Mouse (Mus musculus): ENCODE measurements around the gene Slc18a3.

Slc18a3 gene

DNA sequence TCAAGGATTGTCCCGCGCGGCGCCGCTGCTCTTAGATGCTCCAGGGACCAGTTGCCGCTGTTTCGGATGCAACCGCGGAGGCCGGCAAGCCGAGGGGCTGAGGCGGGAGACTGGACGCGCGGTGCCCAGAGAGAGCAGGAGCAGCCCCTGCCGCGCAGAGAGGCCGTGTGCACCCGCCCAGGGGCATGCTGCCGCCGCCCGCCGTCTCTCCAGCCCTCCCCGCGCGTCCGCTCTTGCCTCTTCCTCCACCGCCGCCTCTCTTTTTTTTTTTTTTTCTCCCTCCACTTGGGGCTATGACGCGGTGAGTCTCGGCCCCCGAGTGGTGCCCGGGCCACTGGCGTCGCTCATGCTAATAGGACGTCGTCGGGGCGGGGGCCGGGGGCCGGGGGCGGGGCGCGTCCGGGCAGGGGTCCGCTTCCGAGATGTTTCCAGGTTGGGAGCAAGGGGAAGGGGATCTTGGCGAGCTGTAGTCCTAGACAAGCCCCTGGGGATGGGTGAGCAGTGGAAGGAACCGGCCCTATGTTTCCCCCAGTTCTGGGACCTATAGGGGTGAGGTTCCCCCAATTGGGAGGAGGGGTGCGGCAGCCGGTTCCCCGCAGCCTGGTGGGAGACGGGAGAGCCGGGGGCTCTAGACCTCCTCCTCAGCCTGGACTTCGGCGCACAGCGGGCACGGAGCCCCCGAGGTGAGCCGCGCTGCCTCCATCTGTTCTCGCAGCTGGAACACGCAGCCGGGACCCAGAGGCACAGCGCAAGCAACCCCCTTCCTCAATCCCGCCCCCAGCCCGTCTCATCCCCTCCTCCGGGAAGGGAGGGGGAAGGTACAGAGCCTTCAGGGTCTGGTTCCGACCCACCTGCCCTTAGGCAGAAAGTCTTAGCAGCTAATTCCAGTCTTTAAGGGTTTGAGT, at the start of gene Slc18a3:
TSS of gene Slc18a3 (minus strand) at position 250 of the 905 bp plus-strand sequence.
- peak; percentile 65 for DNase-seq

DNA sequence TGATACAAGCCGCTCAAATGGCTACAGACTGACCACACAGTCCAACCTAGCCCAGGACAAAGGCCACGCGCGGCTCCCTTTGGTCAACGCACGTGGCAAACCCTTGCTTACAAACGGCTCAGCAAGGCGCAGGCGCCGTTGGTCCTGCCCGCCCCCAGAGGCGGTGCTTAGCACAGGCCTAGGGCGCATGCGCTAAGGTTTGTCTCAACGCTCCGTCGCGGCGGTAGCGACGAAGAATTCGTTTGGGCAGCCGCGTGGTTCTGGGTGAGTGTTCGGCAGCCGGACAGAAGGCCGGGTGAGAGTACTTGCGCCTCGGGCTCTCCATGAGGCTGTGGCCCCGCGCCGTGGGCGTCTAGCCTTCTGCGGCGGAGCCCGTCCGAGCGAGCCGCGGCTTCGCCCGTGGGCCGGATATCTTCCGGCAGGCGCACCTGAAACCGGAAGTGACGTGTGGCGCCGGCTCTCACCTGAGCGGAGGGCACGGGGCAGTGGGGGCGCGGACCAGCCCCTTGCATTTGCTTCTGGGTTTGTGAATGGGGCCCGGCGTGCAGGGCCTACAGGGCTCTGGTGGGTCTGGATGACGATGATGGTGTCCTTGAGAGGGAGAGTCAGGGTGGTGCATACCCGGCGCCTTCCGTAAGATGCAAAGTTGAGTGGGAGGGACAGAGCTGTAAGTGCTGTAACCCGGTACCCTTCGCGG, 48.8 kb upstream of the Slc18a3 start, which contains the start of gene Ercc6:
TSS of gene Ercc6 (plus strand) at position 186 of the 697 bp plus-strand sequence.
- peak; percentile 96 for DNase-seq

DNA sequence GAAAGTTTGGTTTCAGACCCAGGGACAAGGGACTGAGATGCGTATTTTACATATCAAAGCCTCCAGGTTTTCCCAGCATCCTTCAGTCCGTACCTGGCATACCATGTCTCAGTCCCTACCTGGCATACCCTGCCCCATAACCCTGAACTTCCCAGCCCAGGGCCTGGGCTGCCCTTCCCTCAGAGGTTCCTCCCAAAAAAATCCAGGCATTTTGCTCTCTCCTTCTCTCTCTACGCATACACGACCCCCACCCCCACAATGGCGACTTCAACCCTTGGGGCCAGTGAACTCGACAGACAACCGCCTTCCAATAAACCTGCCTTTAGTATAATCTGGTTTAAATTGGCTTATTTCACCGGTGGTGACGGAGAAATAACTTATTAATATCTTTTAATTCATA, 48.3 kb upstream of the Slc18a3 start:
- DNase-seq = no peak

DNA sequence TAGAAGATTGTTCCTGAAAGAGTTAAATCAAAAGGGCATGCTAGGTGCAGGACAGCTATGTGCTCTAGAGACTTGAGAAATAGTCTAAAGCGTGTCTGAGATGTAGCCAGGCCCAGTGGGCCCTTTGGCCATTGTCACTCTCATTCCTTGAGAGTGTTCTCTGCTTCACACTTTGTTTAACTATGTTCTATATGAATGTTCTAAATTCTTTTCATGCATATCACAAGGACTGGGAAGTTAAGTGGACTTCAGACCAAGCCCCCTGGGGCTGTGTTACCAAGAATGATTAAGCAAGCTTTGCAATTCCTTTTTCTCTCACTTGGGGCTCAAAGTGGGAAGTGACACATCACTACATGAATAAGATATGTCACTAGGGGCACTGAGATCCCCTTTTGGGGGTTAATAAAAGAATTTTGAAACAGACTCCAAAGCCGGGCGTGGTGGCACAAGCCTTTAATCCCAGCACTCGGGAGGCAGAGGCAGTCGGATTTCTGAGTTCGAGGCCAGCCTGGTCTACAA, 44.9 kb upstream of the Slc18a3 start:
- DNase-seq = no peak

DNA sequence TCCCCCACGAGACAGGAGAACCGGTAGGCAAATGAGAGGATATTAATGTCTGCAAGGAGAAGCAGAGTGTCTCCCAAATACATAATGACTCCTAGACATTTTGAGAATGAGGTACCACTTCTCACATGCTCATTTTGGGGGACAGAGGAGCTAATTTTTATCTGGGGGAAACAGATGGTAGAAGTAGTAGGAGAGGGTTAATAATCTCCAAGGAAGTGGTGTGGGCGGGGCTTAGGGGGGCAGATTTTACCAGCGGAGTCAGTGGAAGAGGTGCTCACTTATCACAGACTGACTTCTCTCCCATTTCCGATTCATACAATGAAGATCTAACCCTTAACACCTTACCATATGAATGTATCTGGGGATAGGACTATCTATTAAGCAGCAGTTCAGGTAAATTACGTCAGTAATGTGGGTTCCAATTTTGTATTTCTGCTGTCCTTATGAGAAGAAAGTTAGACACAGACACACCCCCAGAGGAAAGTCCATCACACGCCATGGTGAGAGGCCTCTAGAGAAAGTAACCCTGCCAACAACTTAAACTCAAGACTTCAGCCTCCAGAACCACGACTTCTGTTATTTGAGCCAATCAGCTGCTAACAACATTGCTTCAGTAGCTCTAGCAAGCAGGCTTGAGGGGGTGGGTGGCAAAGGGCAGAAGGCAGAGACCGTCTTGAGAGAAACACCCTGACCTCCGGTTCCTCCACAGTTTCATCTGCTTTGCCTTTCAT, 43.6 kb upstream of the Slc18a3 start:
- no peak for DNase-seq

DNA sequence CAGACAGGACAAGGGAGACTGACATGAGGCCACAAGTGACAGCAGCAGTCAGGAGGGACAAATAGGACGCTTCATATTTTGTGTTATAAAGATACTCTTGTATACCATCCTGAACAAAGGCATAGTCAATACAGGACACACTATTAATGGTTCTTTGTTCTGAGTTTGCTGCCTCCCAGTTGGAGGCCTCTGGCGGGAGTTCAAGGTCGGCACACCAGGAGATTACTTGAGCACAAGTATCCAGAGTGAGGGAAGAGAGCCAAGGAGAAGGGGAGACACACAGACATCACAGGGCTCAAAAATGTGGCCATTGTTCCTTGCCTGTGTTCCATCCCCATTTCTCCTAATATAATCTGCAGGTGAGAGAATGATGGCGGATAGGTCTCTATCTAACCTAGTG, 42.6 kb upstream of the Slc18a3 start:
- no peak for DNase-seq

DNA sequence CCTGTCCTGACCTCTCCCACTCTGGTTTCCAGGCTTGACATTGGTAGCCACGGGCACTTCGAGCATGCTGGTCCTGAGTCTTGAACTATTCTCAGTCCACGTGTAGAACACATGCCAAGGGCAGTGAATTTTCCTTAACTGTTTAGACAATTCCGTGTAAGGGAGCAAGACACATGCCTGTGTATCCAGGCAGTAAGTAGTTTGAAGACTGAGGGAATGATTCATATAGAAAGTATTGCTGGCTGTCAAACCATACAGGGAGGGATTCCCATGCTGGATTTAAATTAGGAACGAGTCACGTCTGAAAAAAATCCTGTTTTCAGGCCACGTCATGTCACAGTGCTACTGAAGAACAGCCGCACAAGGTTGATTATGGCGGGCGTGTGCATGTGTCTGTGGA, 41.7 kb upstream of the Slc18a3 start:
- DNase-seq = no peak

DNA sequence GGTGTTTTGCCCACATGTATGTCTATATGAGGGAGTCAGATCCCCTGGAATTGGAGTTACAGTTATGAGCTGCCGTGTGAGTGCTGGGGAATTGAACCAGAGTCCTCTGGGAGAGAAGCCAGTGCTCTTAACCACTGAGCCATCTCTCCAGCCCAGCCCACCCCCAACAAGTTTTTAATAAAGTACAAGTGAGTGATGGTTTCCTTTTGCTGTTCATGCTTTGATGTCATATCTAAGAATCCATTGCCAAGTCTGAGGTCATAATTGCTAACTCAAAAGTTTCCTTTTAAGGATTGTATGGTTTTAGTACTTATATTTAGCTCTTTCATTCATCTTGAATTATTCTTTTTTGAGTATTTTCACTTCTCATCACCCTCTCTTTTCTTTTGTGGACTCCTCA, 39.2 kb upstream of the Slc18a3 start:
- no peak for DNase-seq

DNA sequence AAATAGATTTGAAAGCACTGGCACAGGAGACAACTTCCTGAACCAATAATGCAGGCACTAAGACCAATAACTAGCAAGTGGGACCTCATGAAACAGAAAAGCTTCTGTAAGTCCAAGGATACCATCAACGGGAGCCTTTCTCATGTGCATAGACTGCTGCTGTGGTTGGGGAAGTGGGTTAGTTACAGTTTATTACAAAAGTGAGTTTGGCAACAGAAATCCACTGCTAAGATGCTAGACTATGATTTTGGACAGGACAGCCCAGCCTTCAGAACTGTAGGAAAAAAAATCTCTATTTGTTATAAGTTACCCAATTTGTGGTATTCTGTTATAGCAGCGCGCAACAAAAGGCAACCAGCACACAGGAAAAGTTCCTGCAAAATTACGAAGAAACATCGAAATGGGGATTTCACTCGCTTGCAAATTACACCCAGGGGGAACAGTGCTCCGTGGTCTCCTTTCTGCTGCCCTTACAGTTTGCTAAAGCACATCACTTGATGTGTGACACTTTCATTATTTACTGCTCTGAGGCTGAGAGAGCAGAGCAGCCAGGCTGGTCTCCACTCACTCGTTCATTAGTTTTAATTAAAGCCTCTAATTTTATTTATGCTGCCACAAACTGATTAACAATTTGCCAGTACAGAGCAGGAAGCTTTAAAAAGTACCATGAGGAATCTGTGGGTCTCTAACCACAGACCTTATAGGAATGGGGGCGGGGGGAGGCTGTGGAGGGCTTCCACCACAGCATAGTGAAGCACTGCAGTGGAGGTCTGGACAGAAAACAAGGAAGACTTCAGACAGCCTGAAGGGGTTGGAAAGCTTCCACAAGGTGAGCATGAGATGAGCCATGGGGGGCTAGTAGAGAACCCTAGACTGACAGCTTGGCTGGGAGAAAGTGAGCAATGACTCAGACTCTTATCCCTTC, 38.4 kb upstream of the Slc18a3 start:
- no peak for DNase-seq

DNA sequence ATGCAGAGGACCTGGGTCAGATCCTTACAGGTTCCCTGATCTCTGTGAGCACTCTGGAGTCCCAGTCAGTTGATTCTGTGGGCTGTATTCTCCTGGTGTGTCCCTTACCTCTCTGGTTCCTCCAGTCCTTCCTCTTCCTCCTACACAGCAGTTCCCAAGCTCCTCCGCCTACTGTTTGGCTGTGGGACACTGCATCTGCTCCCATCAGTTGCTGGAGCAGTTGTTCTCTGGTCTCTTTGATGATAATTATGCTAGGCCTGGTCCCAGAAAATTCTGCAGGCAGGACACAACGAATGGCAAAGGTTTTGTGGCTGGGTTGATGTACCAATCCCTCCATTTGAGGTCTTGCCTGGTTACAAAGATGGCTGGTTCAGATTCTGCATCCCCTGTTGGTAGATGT, 36.7 kb upstream of the Slc18a3 start:
- no peak for DNase-seq

DNA sequence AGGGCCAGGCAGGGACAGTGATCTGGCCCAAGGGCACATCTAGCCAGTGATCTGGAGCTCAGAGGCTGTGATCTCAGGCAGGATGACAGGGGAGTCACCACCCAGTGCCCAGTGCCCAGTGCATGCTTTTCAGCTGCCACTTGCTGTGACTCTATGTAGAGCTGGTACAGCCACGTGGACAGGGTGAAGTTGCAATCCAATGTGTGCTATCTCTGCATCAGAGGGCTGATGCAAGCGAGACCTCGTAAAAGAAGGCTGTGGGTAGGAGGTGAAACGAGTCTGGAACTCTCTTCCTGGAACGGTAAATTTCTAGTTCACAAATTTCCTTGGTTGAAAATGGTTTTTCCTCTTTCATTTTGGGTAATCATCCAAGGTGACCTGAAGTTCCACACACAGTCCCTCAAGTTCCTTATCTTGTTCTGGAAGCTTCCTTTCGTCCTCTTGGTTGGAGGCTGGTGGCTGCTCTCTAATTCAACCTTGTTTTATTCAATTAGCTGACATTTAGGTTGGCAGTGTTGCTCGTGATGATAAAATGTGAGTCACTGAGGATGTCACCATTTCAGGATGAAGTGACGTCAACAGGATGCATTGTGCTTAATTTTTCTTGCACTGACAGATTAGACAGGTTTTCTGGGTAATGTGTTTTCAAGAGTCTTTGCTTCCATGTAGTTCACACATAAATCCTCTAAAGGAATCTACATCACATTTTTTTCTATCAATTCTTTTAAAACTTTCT, 31.6 kb upstream of the Slc18a3 start:
- no peak for DNase-seq

DNA sequence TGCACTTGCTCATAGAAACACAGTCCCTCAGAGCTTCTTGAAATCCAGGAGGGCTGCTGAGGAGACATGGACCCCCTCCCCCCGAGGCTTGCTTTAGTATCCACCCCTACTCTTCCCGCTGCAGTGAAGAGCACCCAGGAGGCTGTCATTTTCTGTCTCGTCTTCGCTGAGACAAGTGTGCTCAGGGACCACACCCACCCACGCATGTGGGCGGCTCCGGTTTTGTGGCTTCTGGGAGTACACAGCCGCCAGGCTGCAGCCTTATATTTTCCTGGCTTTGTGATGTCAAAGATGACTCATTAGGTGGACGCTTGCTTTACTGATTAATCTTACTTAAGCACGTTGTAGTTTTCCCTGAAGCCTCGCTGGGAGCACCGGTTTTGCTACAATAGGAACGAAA, 27.9 kb upstream of the Slc18a3 start:
- DNase-seq = peak; percentile 61

DNA sequence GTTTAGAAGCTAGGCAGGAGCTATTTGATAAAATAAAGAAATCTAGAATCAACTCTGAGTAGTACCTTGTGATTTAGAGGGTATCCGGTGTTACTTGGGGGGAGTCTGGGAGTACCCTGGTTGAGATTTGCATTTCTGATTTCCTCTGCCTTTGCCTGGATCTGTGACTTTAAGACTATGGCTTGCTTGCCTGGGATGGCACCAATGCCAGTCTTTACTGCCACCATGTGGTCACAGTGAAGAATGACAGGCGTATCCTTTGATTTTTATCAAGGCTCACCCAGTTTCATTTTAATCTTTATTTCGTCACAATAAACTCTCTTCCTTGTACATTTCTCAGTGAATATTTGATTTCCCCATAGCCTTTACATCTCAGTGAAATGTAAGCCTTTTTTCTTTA, 17.4 kb upstream of the Slc18a3 start:
- DNase-seq = peak; percentile 63

DNA sequence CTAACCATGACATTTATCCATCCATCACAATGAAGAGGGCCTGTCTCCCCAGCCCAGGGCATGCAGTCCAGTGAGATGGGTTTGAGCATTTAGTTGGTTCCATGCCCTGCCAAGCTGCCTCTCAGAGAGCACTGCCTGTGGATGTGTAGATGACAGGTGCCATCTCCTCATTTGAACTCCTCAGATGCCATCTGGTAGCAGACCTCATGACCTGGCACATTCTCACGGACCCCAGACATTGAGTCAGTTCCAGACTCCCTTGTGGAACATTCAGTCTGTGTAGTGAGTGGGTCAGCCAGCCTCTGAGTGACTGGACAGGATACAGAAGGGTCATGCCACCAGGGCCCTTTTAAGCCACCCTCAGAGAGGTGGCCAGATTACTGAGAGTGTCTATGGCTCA, 12.9 kb upstream of the Slc18a3 start:
- no peak for DNase-seq

DNA sequence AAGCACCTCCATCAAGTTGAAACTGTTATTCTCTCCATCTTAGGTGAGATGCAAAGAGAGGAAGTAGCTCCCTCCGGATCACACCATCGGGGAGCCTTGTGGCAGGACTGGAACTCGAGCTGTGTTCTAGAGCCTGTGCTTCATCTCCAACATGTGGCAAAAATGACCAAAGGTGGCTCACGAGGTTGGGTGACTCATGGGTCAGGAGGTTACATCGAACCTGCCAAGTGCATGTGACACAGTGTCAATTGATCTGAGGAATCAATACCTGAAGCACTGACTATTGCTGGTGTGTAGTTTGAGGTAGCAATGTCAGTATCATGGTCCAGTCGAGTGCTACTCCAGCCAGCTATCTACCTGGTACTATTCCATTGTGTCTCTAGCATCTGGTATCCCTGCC, 11.9 kb upstream of the Slc18a3 start:
- DNase-seq = no peak

DNA sequence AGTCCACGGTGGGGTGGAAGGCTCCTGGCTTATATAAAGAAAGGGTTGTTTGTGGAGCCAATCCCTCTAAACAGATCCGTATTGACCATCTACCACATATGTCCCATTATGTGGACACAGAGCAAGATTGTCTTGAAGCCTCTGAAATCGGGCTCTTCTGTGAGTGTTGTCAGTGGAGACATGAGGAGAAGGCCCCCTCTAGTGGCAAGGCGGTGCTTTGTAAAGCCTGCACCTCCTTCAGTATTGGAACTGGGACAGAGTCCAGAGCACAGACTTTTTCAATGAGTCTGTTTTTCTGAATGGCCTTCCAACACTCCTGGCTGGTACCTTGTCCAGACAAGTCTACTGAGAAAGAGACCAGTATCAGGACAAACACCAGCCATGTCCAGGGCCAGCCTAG, 8.3 kb upstream of the Slc18a3 start:
- peak; percentile 79 for DNase-seq

DNA sequence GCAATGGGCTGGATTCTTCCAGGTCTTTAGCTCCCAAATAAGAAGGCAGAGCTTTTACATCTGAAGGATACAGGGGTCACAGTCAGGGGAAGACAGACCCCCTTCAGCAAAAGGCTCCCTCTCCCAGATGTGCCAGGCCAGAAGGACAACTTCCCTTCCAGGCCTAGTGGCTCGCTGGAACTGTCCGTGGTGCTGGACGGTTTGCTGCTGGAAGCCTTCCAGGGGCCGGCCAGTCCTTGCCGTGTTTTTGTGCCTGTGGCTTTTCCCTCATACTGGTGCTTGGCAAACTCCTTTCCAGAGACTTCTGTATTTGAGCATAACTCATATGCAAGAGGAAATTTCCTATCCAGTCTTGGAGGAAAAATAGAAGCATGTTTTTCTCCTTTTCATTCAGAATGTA, 3.0 kb upstream of the Slc18a3 start:
- peak; percentile 47 for DNase-seq

DNA sequence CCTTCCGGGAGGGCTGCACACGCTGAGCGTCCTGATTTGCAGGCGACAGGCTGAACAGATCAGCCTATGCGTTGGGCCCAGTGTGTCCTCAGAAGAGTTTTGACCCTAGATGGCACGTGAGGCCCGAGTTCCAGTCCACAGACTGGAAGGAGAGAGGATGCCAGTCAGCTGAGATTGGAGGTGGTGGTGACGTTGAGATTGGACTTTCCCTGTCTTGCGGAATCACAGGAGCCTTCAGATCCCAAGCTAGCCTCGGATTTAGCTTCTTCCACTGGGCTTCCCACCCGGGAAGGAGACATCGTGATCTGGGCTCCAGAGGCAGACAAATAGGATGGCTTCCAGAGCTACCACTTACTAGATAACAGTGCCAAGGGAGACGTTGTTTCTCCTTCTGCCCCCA, 1.2 kb upstream of the Slc18a3 start, which contains the start of gene Chat:
TSS of gene Chat (minus strand) at position 101 of the 400 bp plus-strand sequence.
- peak; percentile 41 for DNase-seq

DNA sequence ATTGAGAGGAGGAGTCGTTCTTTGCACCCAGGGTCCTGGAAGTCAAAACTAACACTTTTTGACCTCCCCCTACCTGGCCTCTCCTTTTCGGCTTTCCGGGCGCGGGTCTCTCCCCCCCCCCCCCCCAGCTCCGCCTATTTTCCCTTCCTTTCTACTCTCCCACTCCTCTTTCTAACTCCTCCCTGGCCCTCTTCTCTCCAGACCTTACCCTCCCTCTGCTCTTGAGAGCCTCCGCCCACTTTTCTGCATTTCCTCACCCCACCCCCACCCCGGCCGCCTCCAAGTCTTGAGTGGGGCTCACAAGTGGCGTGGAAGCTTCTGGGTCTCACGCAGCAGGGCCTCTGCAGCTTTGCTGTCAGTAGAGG, 838 bp upstream of the Slc18a3 start:
- no peak for DNase-seq

DNA sequence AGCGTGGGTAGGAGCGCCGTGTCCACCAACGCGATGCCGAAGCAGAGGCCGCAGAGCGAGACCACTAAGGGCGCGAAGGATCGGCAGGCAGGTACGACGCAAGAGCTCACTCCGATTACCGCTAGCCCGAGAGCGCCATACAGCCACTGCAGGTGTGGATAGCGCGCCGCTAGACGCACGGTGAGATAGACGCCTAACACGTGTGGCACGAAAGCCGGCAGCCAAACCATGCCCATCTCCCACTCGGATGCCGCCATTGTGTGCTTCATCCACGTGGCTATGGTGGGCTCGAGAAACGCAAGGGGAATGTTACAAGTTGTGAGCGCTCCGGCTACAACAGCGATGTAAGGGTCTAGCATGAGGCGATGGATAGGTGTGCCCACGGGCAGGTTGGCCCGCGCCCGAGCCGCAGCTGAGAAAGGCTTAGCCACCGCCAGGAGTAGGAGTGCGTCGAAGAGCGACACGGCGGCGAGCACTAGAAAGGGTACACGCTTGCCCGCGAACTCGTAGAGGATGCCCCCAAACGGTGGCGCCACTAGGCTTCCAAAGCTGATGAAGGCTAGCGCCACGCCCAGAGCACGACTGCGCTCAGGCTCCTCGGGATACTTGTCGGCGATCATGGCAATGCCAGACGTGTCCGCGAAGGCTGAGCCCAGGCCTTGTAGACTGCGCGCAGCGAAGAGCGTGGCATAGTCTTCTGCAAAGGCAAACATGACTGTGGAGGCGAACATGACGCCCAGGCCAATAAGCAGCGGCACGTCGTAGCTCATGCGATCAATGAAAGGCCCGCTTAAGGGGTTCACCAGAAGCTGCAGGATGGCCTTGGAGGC, 1.2 kb downstream of the Slc18a3 start:
- DNase-seq = peak; percentile 33

Measured in retina, postnatal 1 day (tissue).